Mouse (Mus musculus): ENCODE data around the gene Spata31d1a. TPM values are rescaled to one million over a fixed set of nuclear protein-coding genes. Genes with fewer than 3 reads are reported as not detected.
"Not testable (repeated sequence)": the region's sequence is repeated elsewhere in the genome, so short reads cannot be mapped to it uniquely, and the experiment has no call there.

Gene Spata31d1a
- polyA plus RNA-seq (2012; rRNA removed) = 0.20 and 0.24 TPM in 2 replicates

GRCm38 (mm10) chr13:59710230-59710629 lies at the start of gene Spata31d1a:
TSS of gene Spata31d1a (minus strand) at chr13:59710330.
- DNase-seq (ENCODE audit: low read depth) = no peak

- DNase-seq (ENCODE audit: low read depth) = no peak
Measured at GRCm38 (mm10) chr13:59756906-59757305, 46.8 kb upstream of the Spata31d1a start.

- DNase-seq (ENCODE audit: low read depth) = no peak
Measured at GRCm38 (mm10) chr13:59750310-59750709, 40.2 kb upstream of the Spata31d1a start.

GRCm38 (mm10) chr13:59746711-59747110 lies 36.6 kb upstream of the Spata31d1a start, which contains the start of gene 1700014D04Rik:
TSS of gene 1700014D04Rik (minus strand) at chr13:59746752.
- no peak for DNase-seq (ENCODE audit: low read depth)

GRCm38 (mm10) chr13:59746164-59746563 lies 36.0 kb upstream of the Spata31d1a start:
- DNase-seq (ENCODE audit: low read depth) = no peak

GRCm38 (mm10) chr13:59745462-59745861 lies 35.3 kb upstream of the Spata31d1a start:
- no peak for DNase-seq (ENCODE audit: low read depth)

- DNase-seq (ENCODE audit: low read depth) = no peak
Measured at GRCm38 (mm10) chr13:59741697-59742096, 31.6 kb upstream of the Spata31d1a start.

GRCm38 (mm10) chr13:59741096-59741495 lies 31.0 kb upstream of the Spata31d1a start:
- no peak for DNase-seq (ENCODE audit: low read depth)

GRCm38 (mm10) chr13:59739397-59739796 lies 29.3 kb upstream of the Spata31d1a start:
- no peak for DNase-seq (ENCODE audit: low read depth)

- no peak for DNase-seq (ENCODE audit: low read depth)
Measured at GRCm38 (mm10) chr13:59738455-59738854, 28.3 kb upstream of the Spata31d1a start.

- DNase-seq (ENCODE audit: low read depth) = no peak
Measured at GRCm38 (mm10) chr13:59735190-59735589, 25.1 kb upstream of the Spata31d1a start.

GRCm38 (mm10) chr13:59734347-59734746 lies 24.2 kb upstream of the Spata31d1a start:
- not testable (repeated sequence) for DNase-seq (ENCODE audit: low read depth)

GRCm38 (mm10) chr13:59733936-59734335 lies 23.8 kb upstream of the Spata31d1a start:
- DNase-seq (ENCODE audit: low read depth) = no peak

- no peak for DNase-seq (ENCODE audit: low read depth)
Measured at GRCm38 (mm10) chr13:59731652-59732051, 21.5 kb upstream of the Spata31d1a start, which contains the start of gene Spata31d1d. TSS of gene Spata31d1d (minus strand) at chr13:59731752.

GRCm38 (mm10) chr13:59728378-59729093 lies 18.4 kb upstream of the Spata31d1a start:
- no peak for DNase-seq (ENCODE audit: low read depth)

- DNase-seq (ENCODE audit: low read depth) = no peak
Measured at GRCm38 (mm10) chr13:59726139-59726867, 16.2 kb upstream of the Spata31d1a start.

GRCm38 (mm10) chr13:59722089-59722488 lies 12.0 kb upstream of the Spata31d1a start:
- not testable (repeated sequence) for DNase-seq (ENCODE audit: low read depth)

- no peak for DNase-seq (ENCODE audit: low read depth)
Measured at GRCm38 (mm10) chr13:59719475-59719874, 9.3 kb upstream of the Spata31d1a start.

GRCm38 (mm10) chr13:59718857-59719440 lies 8.8 kb upstream of the Spata31d1a start:
- DNase-seq (ENCODE audit: low read depth) = not testable (repeated sequence)

- no peak for DNase-seq (ENCODE audit: low read depth)
Measured at GRCm38 (mm10) chr13:59713710-59714109, 3.6 kb upstream of the Spata31d1a start.

GRCm38 (mm10) chr13:59711984-59712383 lies 1.9 kb upstream of the Spata31d1a start, which contains the start of gene Spata31d1b:
TSS of gene Spata31d1b (plus strand) at chr13:59712284.
- DNase-seq (ENCODE audit: low read depth) = not testable (repeated sequence)

GRCm38 (mm10) chr13:59704562-59704961 lies 5.6 kb downstream of the Spata31d1a start:
- DNase-seq (ENCODE audit: low read depth) = no peak
